Mouse (Mus musculus) splenic B cell, adult 2 months (primary cell): Measurements from ENCODE around the gene Fam151b.

Experiments
- DNase-seq: peaks from one replicate; pipeline ENCODE4 v3.0.0-alpha.2; 2011; ENCODE audit warnings: low read depth, low spot score
- H3K27me3 ChIP-seq: 2 replicates; pipeline ENCODE4 v1.6.1; 2012; ENCODE audit warnings: mild to moderate bottlenecking, low read length, moderate library complexity, mixed read lengths; ENCODE audit not compliant: control insufficient read depth, poor library complexity, insufficient read depth, severe bottlenecking
- H3K36me3 ChIP-seq: 2 replicates; pipeline ENCODE4 v1.6.1; 2012; ENCODE audit warnings: mild to moderate bottlenecking, low read length, moderate library complexity, mixed read lengths; ENCODE audit not compliant: control insufficient read depth, poor library complexity, insufficient read depth, severe bottlenecking

Fam151b gene

GRCm38 (mm10) chr13:92483852-92484463, at the start of gene Fam151b:
Gene Fam151b, minus strand, starts transcription at chr13:92484015.
- no peaks in the 10 kb centered on the region for H3K36me3 ChIP-seq
- H3K27me3 ChIP-seq, result no peaks in the 10 kb centered on the region
- peak; percentile 97 for DNase-seq

DNA sequence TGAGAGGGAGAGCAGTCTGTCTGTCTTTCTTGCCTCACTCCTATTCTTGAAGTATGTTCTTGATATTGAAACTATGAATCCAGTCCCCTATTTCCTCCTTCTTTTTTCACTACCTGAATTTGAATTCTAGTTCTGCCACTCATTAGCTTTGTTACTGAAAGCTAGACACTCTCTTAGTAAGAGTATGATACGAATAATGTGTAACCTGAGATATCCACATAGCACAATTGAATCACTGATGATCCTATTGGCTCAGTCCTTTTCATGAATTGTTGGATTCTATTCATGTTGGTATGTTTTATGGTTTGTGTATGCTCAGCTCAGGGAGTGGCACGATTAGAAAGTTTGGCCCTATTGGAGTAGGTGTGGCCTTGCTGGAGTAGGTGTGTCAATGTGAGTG, 48.4 kb upstream of the Fam151b start:
- peak; percentile 41 for DNase-seq
- H3K27me3 ChIP-seq, result no peaks in the 10 kb centered on the region
- H3K36me3 ChIP-seq, result no peaks in the 10 kb centered on the region

DNA sequence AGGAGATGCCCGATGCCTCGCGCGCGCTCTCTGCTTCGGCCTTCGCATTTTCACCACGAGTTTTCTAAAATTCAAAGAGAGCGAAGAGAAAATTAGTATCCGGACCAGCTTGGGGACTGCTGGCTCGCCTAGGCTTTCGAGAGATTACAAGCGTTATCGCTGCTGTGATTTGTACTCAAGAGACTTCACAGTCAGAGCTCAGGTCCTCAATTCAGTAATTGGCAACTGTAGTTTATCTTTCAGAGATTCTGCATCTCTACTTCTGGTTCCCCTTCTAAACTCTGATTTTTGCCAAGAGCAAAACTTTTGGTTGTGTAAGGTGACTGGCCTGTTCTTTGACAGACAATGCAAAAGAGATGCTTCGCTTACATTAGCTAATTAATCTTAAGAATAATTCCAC, 47.4 kb upstream of the Fam151b start:
- no peaks in the 10 kb centered on the region for H3K27me3 ChIP-seq
- no peaks in the 10 kb centered on the region for H3K36me3 ChIP-seq
- DNase-seq, result no peak

GRCm38 (mm10) chr13:92530721-92531211, 47.0 kb upstream of the Fam151b start, which contains the start of gene Zfyve16:
Gene Zfyve16, minus strand, starts transcription at chr13:92530868.
- DNase-seq, result peak; percentile 95
- Histone ChIP-seq H3K36me3 (no peaks in the 10 kb centered on the region), H3K27me3 (no peaks in the 10 kb centered on the region)

DNA sequence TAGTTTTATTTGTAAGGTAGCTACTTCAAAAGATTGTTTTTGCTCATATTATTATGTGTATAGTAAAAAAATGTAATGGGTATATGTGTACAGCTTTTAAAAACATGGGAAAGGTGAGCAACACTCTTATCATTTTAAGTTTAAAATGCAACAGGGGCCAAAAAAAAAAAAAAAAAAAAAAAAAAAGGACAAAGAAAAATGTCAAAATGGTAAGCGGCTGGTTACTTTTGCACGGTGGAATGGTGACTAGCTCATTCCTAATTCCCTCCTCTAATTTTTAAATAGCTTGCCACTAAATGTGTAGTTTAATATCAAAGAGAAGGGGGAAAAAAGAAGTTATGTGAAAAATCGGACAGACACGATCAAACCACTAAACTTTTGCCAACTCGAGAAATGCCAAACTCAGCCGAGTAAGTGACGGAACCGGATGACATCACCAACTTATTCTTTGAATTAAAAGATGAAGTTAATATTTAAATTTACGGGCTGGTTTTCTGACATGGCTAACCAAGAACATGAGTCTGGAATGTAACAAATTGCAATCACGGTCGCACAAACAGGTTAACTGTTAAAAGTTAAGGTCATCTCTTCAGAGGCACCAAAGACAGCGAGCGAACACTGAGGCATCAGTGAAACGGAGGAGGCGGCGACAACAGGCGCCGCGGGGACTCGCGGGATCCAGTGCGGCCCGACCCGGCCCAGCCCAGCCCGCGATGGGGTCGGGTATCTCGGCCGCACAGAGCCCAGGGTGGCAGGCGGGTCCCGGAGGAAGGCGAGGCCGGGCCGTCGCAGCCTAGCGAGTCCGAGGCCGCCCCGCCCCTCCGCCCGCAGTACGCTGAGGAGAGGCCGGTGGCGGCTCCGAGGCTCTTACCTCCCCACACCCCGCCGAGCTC, 46.3 kb upstream of the Fam151b start:
- H3K36me3 ChIP-seq, result no peaks in the 10 kb centered on the region
- H3K27me3 ChIP-seq, result no peaks in the 10 kb centered on the region
- DNase-seq, result no peak

- DNase-seq, result no peak
- peaks cover 3% of the 10 kb centered on the region for H3K36me3 ChIP-seq
- no peaks in the 10 kb centered on the region for H3K27me3 ChIP-seq
These were observed 39.5 kb upstream of the Fam151b start for GRCm38 (mm10) chr13:92523178-92523813.

- no peak for DNase-seq
- Histone ChIP-seq H3K27me3 (no peaks in the 10 kb centered on the region), H3K36me3 (peaks cover 9% of the 10 kb centered on the region)
These were observed 21.1 kb upstream of the Fam151b start for GRCm38 (mm10) chr13:92504871-92505270.

GRCm38 (mm10) chr13:92491923-92492322, 8.1 kb upstream of the Fam151b start:
- Histone ChIP-seq H3K27me3 (no peaks in the 10 kb centered on the region), H3K36me3 (peaks cover 4% of the 10 kb centered on the region; the same call in 1 of the 2 replicates)
- DNase-seq, result no peak

DNA sequence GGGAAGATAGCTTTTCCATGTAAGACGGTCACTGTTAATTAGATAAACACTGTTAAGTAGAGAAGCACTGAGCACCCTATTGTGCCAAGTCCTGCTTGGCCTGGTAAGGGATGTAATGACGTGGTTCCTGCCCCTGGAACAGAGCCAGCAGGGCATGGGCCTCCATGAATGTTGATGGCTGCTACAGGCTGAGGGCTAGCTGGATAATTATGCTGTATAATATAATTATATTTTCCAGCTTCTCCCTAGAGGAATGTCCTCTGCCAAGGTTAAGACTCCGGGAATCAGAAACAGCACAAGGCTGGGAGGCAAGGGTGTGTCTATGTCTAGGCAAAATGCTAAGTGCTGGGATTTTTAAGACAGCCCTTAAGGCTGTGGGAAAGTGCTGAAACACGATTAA, 7.0 kb upstream of the Fam151b start:
- no peak for DNase-seq
- peaks cover 4% of the 10 kb centered on the region; the same call in 1 of the 2 replicates for H3K36me3 ChIP-seq
- H3K27me3 ChIP-seq, result no peaks in the 10 kb centered on the region

- peak; percentile 81 for DNase-seq
- Histone ChIP-seq H3K36me3 (no peaks in the 10 kb centered on the region), H3K27me3 (no peaks in the 10 kb centered on the region)
These were observed 467 bp downstream of the Fam151b start for GRCm38 (mm10) chr13:92483348-92483747.

GRCm38 (mm10) chr13:92470151-92470550, 13.7 kb downstream of the Fam151b start:
- Histone ChIP-seq H3K27me3 (no peaks in the 10 kb centered on the region), H3K36me3 (no peaks in the 10 kb centered on the region)
- DNase-seq, result no peak

DNA sequence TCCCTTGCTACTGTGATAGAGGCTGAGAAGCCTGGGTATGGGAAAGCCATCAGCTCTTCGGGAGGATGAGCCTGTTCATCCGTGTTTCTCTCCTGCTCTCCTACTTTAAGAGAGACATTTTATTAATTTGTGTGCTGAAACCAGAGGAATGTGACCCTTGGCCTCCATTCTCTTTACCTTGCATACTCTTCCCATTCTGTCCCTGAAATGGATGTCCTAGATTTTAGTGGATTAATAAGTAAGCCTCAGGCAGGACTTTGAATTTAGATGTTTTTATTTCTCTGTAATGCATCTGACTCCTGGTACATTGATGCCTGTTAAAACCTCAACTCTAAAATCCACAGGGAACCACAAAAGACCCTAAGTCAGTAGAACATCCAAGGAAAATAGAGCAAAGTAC, 14.4 kb downstream of the Fam151b start:
- Histone ChIP-seq H3K27me3 (no peaks in the 10 kb centered on the region), H3K36me3 (no peaks in the 10 kb centered on the region)
- no peak for DNase-seq

GRCm38 (mm10) chr13:92467891-92468290, 15.9 kb downstream of the Fam151b start:
- DNase-seq, result no peak
- Histone ChIP-seq H3K36me3 (no peaks in the 10 kb centered on the region), H3K27me3 (no peaks in the 10 kb centered on the region)

DNA sequence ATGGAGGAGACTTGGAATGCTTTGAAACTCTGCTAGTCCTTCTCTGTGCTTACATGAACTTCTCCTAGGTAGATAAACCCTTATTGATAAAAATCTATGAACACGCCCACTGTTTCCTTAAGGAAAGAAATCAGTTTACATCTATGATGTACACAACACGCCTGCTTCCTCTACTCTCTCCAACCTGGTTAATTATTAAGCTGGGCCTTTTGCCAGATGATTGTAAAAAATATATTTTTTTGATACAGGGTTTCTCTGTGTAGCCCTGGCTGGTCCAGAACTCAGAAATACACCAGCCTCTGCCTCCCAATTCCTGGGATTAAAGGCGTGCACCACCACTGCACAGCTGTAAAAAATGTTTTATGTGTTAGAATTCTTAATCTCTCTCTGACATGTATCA, 19.1 kb downstream of the Fam151b start:
- no peaks in the 10 kb centered on the region for H3K36me3 ChIP-seq
- H3K27me3 ChIP-seq, result no peaks in the 10 kb centered on the region
- DNase-seq, result no peak

- no peaks in the 10 kb centered on the region for H3K36me3 ChIP-seq
- DNase-seq, result no peak
These were observed 36.9 kb downstream of the Fam151b start for GRCm38 (mm10) chr13:92446872-92447271.

More at GRCm38 (mm10) chr13:92446872-92447271, 36.9 kb downstream of the Fam151b start:
- no peaks in the 10 kb centered on the region for H3K27me3 ChIP-seq
